Mouse (Mus musculus) layer of hippocampus, adult 8-10 months (tissue): ENCODE results near the gene Timp3. TPM values are rescaled to one million over a fixed set of nuclear protein-coding genes. Genes with fewer than 3 reads are reported as not detected.
"Not testable (repeated sequence)": the region's sequence is repeated elsewhere in the genome, so short reads cannot be mapped to it uniquely, and the experiment has no call there.

ENCODE experiments used
- DNase-seq, 2 experiments: peaks; one replicate each; pipeline ENCODE4 v3.0.0; 2022; ENCODE audit warnings: low spot score in 2 of 2
- total RNA-seq, 4 experiments: library from RNA; stranded (reverse); gene quantifications; 2 replicates each; pipeline ENCODE4 v1.2.4; 2022

Gene Timp3
- total RNA-seq, 4 experiments from 2014 or later: 65.5 to 73.4 (median 69.4) TPM

GRCm38 (mm10) chr10:86346235-86346840 is 46.2 kb downstream of the Timp3 start:
- DNase-seq: no peak

- no peak for DNase-seq
Measured at GRCm38 (mm10) chr10:86351287-86351686, 51.1 kb downstream of the Timp3 start.

GRCm38 (mm10) chr10:86352521-86352920 is 52.3 kb downstream of the Timp3 start:
- DNase-seq: no peak

GRCm38 (mm10) chr10:86356819-86357563 is 56.8 kb downstream of the Timp3 start:
- DNase-seq: peak in 1 of 2 experiments; percentile 36

GRCm38 (mm10) chr10:86358307-86358975 is 58.3 kb downstream of the Timp3 start:
- DNase-seq: no peak

DNA sequence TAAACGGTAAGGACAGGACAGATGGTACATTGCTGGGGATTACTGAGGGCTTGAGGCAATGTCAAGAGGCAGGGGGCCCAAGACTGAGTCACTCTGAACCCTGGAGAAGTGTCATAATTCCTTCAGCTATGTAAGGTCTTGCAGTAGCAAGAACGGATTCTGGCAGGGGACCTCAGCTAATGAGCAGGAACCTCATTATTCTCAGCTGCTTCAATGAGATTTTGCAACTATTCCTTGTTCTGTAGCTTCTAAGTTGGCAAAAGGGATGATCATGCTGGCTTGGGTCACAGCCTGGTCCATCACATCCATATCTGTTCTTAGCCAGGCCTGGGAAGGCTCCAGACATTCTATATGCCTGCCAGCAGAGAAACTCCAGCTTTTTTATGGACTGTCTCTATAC is 59.0 kb downstream of the Timp3 start:
- DNase-seq: no peak

DNA sequence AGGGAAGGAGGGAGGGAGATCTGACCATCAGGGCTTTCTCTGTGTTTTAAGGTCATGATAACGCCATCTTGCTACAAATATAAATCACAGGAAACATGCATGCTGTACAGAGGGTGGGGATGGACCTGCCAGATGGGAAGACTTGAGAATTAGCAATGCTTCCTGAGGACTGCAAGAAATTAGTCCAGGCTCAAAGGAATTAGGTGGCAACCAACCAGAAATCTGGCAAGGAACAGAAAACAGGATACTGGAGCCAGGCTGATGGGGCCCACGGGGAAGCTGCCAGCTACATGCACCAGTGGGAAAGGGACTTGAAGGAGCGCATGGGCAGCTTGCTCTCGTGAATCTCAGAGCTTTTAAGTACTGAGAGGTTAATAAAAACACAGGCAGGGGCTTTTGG is 59.5 kb downstream of the Timp3 start:
- peak; percentile 41 to 42 for DNase-seq

GRCm38 (mm10) chr10:86363669-86364309 is 63.6 kb downstream of the Timp3 start:
- DNase-seq: no peak

DNA sequence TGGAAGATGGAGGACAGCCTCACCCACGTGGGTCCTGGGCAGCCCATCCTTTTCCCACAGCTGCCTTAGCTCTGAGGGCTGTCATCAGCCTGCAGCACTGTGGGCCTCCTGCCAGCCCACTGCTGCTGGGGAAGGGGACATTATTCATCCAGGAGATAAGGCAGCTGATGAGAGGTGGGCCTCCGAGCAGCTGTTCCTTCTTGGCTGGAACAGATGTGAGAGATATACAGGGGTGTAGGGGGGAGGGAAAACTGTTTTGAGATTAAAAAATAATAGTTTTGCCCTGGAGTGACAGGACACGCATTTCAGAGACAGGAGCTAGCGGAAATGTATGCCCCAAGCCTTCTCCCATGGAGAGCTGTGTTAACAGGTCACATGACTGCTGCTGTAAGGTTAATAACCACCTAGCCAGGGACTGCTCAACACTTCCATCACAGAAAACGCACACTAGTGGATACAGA is 65.5 kb downstream of the Timp3 start:
- DNase-seq: no peak

- DNase-seq: no peak
Measured at GRCm38 (mm10) chr10:86367346-86367745, 67.2 kb downstream of the Timp3 start.

DNA sequence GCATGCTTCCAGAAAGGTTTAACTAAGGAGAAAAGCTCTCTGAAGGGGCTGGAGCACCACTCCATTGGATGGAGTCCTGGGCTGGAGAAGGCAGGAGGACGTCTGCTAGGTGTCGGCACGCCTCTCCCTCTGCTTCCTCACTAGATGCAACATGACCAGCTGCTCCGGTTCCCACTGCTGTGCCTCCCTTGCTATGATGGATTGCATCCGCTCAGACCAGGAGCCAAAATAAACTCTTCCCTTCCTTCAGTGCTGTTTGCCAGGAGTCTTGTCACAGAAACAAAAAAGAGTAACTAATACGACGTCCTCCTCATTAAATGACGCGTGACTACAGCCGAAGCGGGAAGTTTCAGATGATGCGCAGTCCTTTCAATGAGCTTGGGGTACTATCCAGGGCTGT is 68.6 kb downstream of the Timp3 start:
- no peak for DNase-seq

- DNase-seq: no peak
Measured at GRCm38 (mm10) chr10:86369346-86369745, 69.2 kb downstream of the Timp3 start.

- DNase-seq: no peak
Measured at GRCm38 (mm10) chr10:86371561-86371960, 71.4 kb downstream of the Timp3 start.

DNA sequence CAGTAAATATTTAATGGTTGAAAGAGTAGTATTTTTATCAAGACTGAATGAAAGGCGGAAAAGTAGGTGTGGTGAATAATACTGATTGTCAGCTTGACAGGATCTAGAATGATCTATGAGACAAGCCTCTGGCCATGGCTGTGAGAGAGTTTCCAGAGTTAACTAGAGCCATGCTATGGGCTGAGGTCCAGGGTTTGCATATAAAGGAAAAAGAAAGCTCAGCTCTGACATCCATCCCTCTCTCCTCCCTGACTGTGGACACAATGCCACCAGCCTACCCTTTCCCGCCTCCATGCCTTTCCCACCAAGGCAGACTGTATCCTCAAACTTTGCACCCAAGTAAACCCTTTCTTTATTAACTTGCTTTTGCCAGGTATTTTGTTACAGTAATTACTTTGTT is 73.9 kb downstream of the Timp3 start:
- DNase-seq: no peak

DNA sequence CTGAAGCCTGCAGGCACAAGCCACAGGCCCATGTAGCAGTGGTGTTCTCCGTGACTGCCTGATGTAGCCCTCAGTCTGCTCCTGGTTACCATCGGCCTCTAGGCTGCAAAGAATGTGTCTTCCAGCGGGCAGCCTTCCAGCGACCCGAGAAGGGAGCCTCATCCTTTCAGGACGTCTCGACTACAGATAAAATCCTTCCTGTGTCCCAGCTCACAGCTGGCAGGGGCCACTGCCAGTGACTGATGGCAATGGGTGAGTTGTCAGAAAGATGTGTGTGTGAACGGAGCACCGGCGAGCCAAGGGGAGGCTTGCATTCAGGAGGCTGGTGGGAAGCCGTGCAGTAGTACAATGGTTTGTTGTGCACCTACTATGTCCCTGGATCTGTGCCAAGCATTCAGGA is 75.7 kb downstream of the Timp3 start:
- peak in 1 of 2 experiments; percentile 19 for DNase-seq

DNA sequence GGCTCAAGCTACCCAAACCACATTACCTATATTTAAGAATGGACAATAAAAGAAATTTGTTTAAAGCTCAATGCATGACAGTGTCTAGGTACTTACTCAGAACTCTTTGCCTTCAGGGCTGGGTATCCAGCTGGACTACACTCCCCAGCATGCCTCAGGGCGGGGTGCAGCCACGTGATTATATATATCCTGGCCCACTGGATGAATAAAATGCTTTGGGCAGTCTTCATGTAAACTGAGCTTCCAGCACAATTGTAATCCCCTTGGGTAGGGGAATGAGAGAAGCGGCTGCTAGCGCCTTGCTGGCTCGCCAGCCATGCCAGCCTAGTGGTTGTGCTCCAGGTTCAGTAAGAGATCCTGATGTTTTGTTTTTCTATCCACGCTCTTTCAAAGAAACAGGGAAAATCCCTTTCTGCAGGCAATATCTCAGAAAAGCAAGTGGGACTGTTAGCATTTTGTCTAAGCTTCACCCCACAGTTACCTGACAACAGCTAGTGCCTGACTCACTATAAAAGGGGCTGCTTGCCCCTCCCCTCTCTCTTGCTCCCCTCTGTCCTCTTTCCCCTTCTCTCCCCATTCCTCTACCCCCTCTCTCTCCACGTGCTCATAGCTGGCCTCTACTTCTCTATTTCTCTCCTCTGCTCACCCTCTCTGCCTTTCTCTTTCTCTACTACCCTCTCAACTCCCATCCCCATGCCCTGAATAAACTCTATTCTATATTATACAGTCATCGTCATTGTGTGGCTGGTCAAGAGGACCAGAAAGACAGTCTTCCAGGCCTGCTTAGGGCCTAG is 76.4 kb downstream of the Timp3 start:
- DNase-seq: no peak

- not testable (repeated sequence) for DNase-seq
Measured at GRCm38 (mm10) chr10:86378803-86379202, 78.6 kb downstream of the Timp3 start.

GRCm38 (mm10) chr10:86380626-86381025 is 80.5 kb downstream of the Timp3 start:
- DNase-seq: no peak

DNA sequence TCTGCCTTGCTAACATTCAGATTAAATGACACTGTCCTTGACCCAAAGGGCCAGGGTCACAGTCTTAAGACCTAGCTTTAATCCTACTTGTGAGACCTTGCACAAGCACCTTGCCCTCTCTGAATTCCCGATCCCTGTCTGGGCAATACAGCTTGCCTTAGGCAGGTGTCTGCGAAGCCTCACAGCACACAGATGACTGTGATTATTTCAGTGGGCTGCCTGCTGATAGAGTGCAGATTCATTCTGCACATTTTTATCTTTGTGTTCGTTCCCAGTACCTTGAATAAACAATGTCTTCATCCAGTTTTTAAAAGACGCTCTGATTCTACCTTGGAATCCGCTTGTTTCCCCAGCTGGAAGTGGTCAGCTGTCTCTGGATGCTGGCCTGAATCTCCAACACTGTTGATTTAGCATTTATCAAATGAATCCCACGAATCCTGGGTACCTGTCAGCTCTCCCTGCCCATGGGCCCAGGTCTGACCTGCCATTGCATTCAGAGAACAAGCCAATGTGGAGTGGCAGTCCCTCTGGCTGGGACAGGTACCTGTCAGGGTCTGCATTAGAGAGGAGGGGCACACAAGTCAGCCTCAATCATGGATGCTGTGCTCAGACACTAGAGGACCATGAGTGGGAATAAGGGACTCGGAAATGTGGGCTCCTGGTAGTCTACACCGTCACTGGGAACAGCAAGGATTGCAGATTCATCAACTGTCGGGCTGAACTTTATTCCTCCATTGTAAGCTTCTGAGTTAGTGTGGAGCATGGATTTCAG is 81.2 kb downstream of the Timp3 start:
- no peak for DNase-seq

DNA sequence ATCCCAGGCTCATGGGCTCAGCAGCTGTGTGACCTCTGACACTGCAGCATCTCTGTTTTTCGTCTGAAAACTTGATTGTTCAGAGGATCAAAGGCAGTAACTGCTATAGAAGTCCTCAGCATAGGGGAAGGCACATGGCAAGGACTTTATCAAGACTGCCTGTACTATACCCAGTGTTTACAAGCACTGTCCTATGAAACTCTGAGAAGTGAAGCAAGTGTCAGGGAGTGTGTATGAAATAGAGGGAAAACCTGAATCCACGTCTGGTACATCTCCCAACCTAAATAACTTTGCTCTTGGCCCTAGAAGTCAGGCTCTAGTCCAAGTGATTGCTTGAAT is 81.7 kb downstream of the Timp3 start:
- no peak for DNase-seq
